Mouse (Mus musculus) stomach, embryonic 16.5 days (tissue): Measurements from ENCODE around the gene D17Wsu92e. TPM values are rescaled to one million over a fixed set of nuclear protein-coding genes. Genes with fewer than 3 reads are reported as not detected.
"Not testable (repeated sequence)": the region's sequence is repeated elsewhere in the genome, so short reads cannot be mapped to it uniquely, and the experiment has no call there.

ENCODE experiments used
- ATAC-seq: fragments of 200-750 bp; cut with Nextera tagmentation; 2 replicates; pipeline ENCODE4 v1.8.0; 2017; ENCODE audit warnings: moderate number of reproducible peaks, moderate TSS enrichment; ENCODE audit not compliant: insufficient read depth, low FRiP score
- H3K27ac ChIP-seq: fragments of 300-500 bp; sonication (generic); 2 replicates; pipeline ENCODE4 v1.5.1; 2014; ENCODE audit warnings: low read length
- H3K27me3 ChIP-seq: fragments of 300-500 bp; sonication (generic); 2 replicates; pipeline ENCODE4 v1.6.1; 2014; ENCODE audit warnings: low read length, control low read depth, mixed read lengths; ENCODE audit not compliant: control insufficient read depth, insufficient read depth
- H3K36me3 ChIP-seq: fragments of 300-500 bp; sonication (generic); 2 replicates; pipeline ENCODE4 v1.6.1; 2014; ENCODE audit warnings: low read length; ENCODE audit not compliant: control insufficient read depth, insufficient read depth
- H3K4me1 ChIP-seq: fragments of 300-500 bp; sonication (generic); 2 replicates; pipeline ENCODE4 v1.6.1; 2014; ENCODE audit warnings: low read length, control low read depth, mixed read lengths; ENCODE audit not compliant: control insufficient read depth, insufficient read depth
- H3K4me2 ChIP-seq: fragments of 300-500 bp; sonication (generic); 2 replicates; pipeline ENCODE4 v1.6.1; 2014; ENCODE audit warnings: low read depth, low read length, mixed read lengths
- H3K4me3 ChIP-seq: fragments of 300-500 bp; sonication (generic); replicated peaks from 2 replicates; pipeline ENCODE4 v1.5.1; 2014; ENCODE audit warnings: mild to moderate bottlenecking, low read length
- H3K9ac ChIP-seq: fragments of 300-500 bp; sonication (generic); 2 replicates; pipeline ENCODE4 v1.6.1; 2014; ENCODE audit warnings: low read length
- H3K9me3 ChIP-seq: fragments of 300-500 bp; sonication (generic); replicated peaks from 2 replicates; pipeline ENCODE4 v1.6.1; 2016; ENCODE audit warnings: low read length, control low read depth; ENCODE audit not compliant: control insufficient read depth
- WGBS: fragments of 180-500 bp; shearing (Covaris S2); extraction: QIAGEN DNeasy Blood & Tissue Kit; methylation state at CpG from one replicate; pipeline ENCODE4 v1.1.7; 2014; 5-methylcytosine and 5-hydroxymethylcytosine counted together
- polyA plus RNA-seq: library from polyadenylated mRNA; unstranded; fragments of >200 nt; fragmentation: Nextera tagmentation; extraction: Ambion mirVana; gene quantifications from 2 replicates; pipeline ENCODE4 v1.2.1, GENCODE M21; 2015

Gene D17Wsu92e
- polyA plus RNA-seq, 1 experiment from 2014 or later, result 21.2 TPM

- Histone ChIP-seq H3K4me3 (no peak overlapping the region), H3K4me1 (no peaks in the 10 kb centered on the region), H3K4me2 (no peak overlapping the region), H3K9ac (no peak overlapping the region), H3K9me3 (no peaks in the 10 kb centered on the region), H3K27ac (no peak overlapping the region), H3K36me3 (peaks cover 18% of the 10 kb centered on the region), H3K27me3 (no peaks in the 10 kb centered on the region)
- WGBS, result 100% methylated on average over 1 of the region's 1 CpGs
- no peak for ATAC-seq
Measured at GRCm38 (mm10) chr17:27848351-27848750, 27.9 kb upstream of the D17Wsu92e start.

GRCm38 (mm10) chr17:27839469-27840252 lies 19.2 kb upstream of the D17Wsu92e start:
- Histone ChIP-seq H3K27me3 (no peaks in the 10 kb centered on the region), H3K27ac (peak overlapping the region; percentile 68), H3K4me3 (peak overlapping the region; percentile 93), H3K4me1 (0 out of 2 replicates have a peak, but pooled peaks cover 7% of the 10 kb centered on the region), H3K9ac (peak overlapping the region; percentile 88), H3K9me3 (no peaks in the 10 kb centered on the region), H3K4me2 (peak overlapping the region; percentile 65), H3K36me3 (0 out of 2 replicates have a peak, but pooled peaks cover under 1% of the 10 kb centered on the region)
- peak; percentile 100 for ATAC-seq
- 1% methylated on average over 35 of the region's 35 CpGs for WGBS

GRCm38 (mm10) chr17:27837850-27838249 lies 17.4 kb upstream of the D17Wsu92e start, which contains the start of gene Snrpc:
TSS of gene Snrpc (plus strand) at chr17:27838150.
- H3K4me1 ChIP-seq, H3K9ac ChIP-seq, H3K9me3 ChIP-seq, H3K4me2 ChIP-seq, H3K27ac ChIP-seq, H3K4me3 ChIP-seq, ATAC-seq, H3K27me3 ChIP-seq, H3K36me3 ChIP-seq: not testable (repeated sequence)
- WGBS, result 84% methylated on average over 3 of the region's 4 CpGs

DNA sequence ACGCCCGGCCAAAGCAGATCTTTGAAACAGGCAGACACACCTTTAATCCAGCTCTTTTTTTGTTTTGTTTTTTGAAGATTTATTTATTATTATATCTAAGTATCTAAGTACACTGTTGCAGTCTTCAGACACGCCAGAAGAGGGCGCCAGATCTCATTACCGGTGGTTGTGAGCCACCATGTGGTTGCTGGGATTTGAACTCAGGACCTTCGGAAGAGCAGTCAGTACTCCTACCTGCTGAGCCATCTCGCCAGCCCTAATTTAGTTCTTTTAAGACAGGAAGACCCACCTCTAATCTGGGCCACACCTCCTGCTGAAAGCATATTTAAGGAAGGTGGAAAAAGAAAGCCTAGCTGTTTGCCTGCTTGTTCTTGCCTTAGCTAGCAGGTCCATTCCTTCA lies 10.0 kb upstream of the D17Wsu92e start:
- 52% methylated on average over 7 of the region's 7 CpGs for WGBS
- 0 out of 2 replicates have a peak, but pooled peaks cover 5% of the 10 kb centered on the region for H3K4me1 ChIP-seq
- H3K9ac ChIP-seq, result no peak overlapping the region
- no peak overlapping the region for H3K27ac ChIP-seq
- no peaks in the 10 kb centered on the region for H3K27me3 ChIP-seq
- H3K4me2 ChIP-seq, result no peak overlapping the region
- H3K9me3 ChIP-seq, result no peaks in the 10 kb centered on the region
- no peaks in the 10 kb centered on the region for H3K36me3 ChIP-seq
- H3K4me3 ChIP-seq, result no peak overlapping the region
- no peak for ATAC-seq

GRCm38 (mm10) chr17:27827511-27827910 lies 7.1 kb upstream of the D17Wsu92e start:
- Histone ChIP-seq H3K36me3 (no peaks in the 10 kb centered on the region), H3K4me1 (0 out of 2 replicates have a peak, but pooled peaks cover 5% of the 10 kb centered on the region), H3K4me3 (no peak overlapping the region), H3K27me3 (no peaks in the 10 kb centered on the region), H3K9ac (no peak overlapping the region), H3K9me3 (no peaks in the 10 kb centered on the region), H3K4me2 (peak overlapping the region; percentile 32), H3K27ac (no peak overlapping the region)
- 43% methylated on average over 6 of the region's 6 CpGs for WGBS
- ATAC-seq, result no peak

GRCm38 (mm10) chr17:27826908-27827383 lies 6.5 kb upstream of the D17Wsu92e start:
- H3K4me2 ChIP-seq, result peak overlapping the region; percentile 60
- WGBS, result 2% methylated on average over 9 of the region's 9 CpGs
- H3K27me3 ChIP-seq, result no peaks in the 10 kb centered on the region
- H3K36me3 ChIP-seq, result no peaks in the 10 kb centered on the region
- 0 out of 2 replicates have a peak, but pooled peaks cover 5% of the 10 kb centered on the region for H3K4me1 ChIP-seq
- H3K4me3 ChIP-seq, result peak overlapping the region; percentile 39
- peak overlapping the region; percentile 59 for H3K9ac ChIP-seq
- no peaks in the 10 kb centered on the region for H3K9me3 ChIP-seq
- H3K27ac ChIP-seq, result peak overlapping the region; percentile 75
- peak; percentile 51; the same call in 1 of the 2 replicates for ATAC-seq

DNA sequence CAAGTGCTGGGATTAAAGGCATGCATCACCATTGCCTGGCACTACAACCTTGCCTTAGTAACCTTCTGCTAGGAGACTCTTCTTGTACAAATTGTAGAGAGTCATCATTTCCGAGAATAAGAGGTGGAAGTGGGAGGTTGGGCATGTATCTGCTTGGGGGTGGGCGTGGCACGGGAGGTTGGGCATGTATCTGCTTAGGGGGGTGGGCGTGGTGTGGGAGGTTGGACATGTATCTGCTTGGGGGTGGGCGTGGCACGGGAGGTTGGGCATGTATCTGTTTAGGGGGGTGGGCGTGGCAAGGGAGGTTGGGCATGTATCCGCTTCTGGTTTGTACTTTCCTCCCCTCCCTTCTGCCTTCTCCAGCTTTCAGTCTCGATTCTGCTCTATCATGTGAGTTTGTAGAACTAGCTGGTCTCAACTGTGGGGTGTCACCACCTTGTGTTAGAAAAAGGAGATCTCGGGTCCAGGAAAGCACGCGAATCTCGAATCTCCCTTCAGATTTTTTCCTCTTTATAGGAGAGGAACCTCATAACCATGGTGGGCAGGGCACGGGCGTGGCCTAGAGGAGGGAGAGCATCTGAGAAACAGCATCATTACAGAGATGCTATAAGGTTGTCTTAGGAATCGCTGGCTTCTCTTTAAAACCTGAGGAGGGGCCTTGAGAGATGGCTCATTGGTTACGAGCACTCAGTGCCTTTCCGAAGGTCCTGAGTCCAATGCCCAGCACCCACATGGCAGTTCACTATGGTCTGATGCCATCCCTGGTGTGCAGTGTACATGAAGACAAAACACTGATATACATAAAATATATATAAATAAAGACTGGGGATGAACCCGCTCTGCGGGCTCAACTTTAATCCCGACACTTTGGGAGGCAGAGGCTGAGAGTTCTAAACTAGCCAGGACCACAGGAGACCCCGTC lies 5.8 kb upstream of the D17Wsu92e start:
- Histone ChIP-seq H3K4me3 (peak overlapping the region; percentile 39), H3K9ac (peak overlapping the region; percentile 59), H3K4me2 (peak overlapping the region; percentile 60), H3K36me3 (no peaks in the 10 kb centered on the region), H3K4me1 (peaks cover 9% of the 10 kb centered on the region), H3K9me3 (no peaks in the 10 kb centered on the region), H3K27ac (peak overlapping the region; percentile 75), H3K27me3 (no peaks in the 10 kb centered on the region)
- ATAC-seq, result peak; percentile 82
- 2% methylated on average over 22 of the region's 22 CpGs for WGBS

DNA sequence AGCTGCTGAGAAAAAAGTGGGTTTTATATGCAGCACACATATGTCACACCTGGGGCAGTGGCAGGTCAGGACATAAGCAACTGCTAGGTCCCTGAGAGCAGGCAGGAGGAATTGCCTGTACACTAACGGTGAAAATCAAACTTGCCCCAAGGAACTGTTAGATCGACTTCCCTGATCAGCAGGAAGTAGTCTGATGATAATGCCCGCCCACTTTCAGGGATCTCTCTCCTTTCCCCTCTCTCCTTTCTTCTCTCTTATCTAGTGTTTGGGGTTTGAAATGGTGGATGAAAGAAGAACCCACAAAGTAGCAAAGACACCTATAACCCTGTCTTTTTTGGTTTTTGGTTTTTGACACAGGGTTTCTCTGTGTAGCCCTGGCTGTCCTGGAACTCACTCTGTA lies 5.1 kb upstream of the D17Wsu92e start:
- Histone ChIP-seq H3K4me1 (peaks cover 12% of the 10 kb centered on the region), H3K9ac (no peak overlapping the region), H3K36me3 (no peaks in the 10 kb centered on the region), H3K27ac (peak overlapping the region; percentile 60; the same call in 1 of the 2 replicates), H3K4me2 (peak overlapping the region; percentile 60), H3K9me3 (no peaks in the 10 kb centered on the region), H3K4me3 (no peak overlapping the region; the same call in 1 of the 2 replicates), H3K27me3 (no peaks in the 10 kb centered on the region)
- ATAC-seq, result no peak
- 26% methylated on average over 3 of the region's 3 CpGs for WGBS
